Mouse (Mus musculus): ENCODE results near the gene Ush1g.

The Ush1g gene

GRCm38 (mm10) chr11:115321906-115322693, at the start of gene Ush1g:
Gene Ush1g (minus strand): TSS chr11:115322041.
- no peak for DNase-seq (ENCODE audit: low spot score)

DNA sequence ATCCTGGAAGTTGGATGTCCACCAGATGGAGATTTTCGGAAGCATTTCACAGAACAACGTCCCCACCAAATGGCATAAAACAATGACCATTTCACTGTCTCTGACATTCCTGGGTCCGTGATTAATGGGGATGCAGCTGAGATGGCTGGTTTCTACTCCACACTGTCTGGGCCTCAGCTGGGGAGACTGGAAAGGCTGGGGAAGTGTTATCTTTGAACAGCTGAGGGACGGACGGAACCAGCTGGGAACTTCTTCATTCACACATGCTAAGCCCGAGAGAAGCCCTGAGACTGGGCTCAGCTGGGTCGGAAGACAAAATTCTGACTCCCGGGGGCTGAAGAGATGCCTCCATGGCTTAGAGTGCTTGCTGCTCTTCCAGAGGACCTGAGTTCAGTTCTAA, 49.5 kb upstream of the Ush1g start:
- DNase-seq (ENCODE audit: low spot score): no peak

DNA sequence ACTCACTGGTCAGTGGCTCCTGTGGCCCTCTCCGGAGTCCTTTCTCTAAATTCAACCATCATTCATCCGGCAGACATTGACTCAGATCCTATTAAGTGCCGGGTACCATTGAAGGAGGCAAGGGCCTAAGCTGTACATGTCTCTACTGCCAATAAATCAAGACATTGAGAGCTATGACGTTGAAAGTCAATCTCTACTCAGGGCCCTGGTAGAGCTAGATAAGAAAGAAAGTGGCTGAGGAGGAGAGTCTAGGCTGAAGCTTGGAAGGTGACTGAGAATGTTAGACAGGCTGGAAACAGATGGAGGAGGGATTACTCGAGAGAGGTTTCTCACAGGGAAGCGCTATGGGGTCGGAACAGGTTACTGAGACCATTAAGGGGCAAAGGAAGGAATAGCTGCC, 48.5 kb upstream of the Ush1g start:
- no peak for DNase-seq (ENCODE audit: low spot score)

GRCm38 (mm10) chr11:115367395-115367944, 45.6 kb upstream of the Ush1g start, which contains the start of gene Hid1:
Gene Hid1 (minus strand): TSS chr11:115367756.
- DNase-seq (ENCODE audit: low spot score): no peak

GRCm38 (mm10) chr11:115366706-115367394, 45.0 kb upstream of the Ush1g start:
- DNase-seq (ENCODE audit: low spot score): no peak

- DNase-seq (ENCODE audit: low spot score): no peak
These were observed 44.3 kb upstream of the Ush1g start for GRCm38 (mm10) chr11:115366039-115366705.

GRCm38 (mm10) chr11:115364136-115364535, 42.3 kb upstream of the Ush1g start:
- DNase-seq (ENCODE audit: low spot score): no peak

- DNase-seq (ENCODE audit: low spot score): no peak
These were observed 37.9 kb upstream of the Ush1g start for GRCm38 (mm10) chr11:115359726-115360125.

DNA sequence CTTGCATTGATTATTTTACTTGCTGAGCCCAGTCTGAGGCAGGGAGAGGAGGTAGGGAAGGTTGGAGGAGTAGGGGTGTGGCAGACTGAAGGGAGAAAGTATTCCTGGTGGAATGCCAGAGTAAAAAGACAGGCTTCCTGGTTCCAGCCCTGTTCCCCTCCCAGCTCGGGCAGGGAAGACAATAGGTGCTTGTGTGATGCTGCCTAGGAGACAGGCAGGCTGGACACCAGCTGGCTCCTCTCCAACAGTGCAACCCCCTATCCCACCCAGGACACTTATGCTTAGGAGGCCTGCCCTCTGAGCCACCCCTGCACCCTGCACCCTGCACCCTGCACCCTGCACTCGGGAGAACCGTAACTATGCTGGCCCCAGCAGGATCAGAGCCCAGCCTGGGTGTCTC, 37.5 kb upstream of the Ush1g start:
- no peak for DNase-seq (ENCODE audit: low spot score)

GRCm38 (mm10) chr11:115358468-115358867, 36.6 kb upstream of the Ush1g start:
- DNase-seq (ENCODE audit: low spot score): no peak

- DNase-seq (ENCODE audit: low spot score): no peak
These were observed 32.3 kb upstream of the Ush1g start for GRCm38 (mm10) chr11:115354183-115354582.

- no peak for DNase-seq (ENCODE audit: low spot score)
These were observed 31.5 kb upstream of the Ush1g start for GRCm38 (mm10) chr11:115353375-115353774.

DNA sequence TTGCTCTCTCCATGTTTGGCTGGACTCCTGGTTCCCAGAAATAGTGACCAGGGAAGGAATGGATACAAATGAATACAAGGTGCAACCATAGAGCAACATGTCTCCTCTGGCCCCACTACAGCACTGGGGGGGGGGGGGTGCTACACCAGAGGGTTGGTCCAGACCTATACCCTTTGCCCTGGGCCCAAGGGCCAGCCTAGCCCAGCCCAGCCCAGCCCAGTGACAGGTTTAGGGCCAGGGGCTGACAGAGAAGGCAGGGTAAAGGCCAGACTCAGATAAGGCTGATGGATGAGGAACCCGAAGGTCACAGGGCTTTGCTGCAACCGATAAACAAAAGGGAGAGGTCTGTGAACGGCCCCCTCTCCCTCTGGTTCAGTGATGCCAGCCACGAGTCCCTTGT, 28.1 kb upstream of the Ush1g start:
- DNase-seq (ENCODE audit: low spot score): no peak

DNA sequence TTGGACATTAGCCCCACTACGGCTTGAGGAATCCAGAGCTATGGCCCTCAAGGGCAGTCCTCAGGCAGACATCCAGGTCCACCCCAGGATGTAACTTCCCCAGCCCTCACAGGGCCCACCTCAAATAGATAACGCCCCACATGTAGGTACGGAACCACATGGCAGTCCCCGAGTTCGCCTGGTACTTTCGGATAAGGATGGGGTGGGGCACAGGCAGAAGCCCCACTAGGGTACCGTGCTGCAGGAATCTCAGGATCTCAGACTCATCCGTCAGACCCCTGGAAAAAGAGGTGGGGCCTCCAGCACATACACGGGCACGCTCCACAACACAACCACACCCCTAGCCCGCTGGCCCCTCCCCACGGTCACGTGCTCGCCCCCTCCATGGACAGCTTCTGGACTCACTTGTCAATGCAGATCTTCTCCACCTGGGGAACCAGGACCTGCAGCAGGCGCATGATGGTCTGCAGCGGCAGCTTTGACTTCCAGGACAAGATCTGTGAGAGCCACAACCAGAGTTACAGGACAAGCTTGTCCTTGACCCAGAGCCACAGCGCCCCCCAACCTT, 26.9 kb upstream of the Ush1g start:
- no peak for DNase-seq (ENCODE audit: low spot score)

GRCm38 (mm10) chr11:115345515-115345914, 23.7 kb upstream of the Ush1g start:
- DNase-seq (ENCODE audit: low spot score): no peak

DNA sequence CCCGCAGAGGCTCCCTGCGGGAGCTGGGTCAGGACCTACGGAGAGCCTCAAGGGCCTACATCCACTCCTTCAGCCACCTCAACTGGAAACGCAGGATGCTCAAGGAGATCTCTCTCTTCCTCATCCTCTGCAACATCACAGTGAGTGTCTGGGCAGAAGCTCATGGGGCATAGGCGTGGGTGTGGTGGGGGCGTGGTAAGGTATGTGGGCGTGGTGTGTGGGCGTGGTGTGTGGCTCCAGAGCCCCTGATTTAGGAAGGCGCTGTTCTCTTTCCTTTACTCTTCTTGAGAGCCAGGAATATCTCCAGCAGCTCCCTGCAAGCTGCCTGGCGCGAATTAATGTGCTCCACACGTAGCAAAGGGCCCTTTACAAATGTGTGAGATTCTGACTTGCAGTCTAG, 23.1 kb upstream of the Ush1g start:
- DNase-seq (ENCODE audit: low spot score): no peak

DNA sequence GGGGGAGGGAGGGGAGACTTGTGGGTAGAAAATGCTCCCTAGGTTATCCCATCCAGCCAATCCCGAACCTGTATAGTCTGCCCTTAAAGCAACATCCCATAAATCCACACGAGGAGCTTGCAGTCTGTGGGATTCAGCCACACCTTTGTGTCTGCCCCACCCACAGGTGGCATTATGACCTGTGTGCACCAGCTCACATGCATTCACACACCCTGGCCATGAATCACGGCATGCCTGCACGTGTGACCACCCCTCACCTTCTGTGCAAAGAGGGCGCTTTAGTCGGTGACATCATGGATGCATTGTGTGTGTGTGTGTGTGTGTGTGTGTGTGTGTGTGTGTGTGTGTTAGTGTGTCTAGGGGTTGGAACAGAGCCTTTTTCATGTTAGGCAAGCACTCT, 20.0 kb upstream of the Ush1g start:
- no peak for DNase-seq (ENCODE audit: low spot score)

GRCm38 (mm10) chr11:115341246-115341645, 19.4 kb upstream of the Ush1g start:
- no peak for DNase-seq (ENCODE audit: low spot score)

DNA sequence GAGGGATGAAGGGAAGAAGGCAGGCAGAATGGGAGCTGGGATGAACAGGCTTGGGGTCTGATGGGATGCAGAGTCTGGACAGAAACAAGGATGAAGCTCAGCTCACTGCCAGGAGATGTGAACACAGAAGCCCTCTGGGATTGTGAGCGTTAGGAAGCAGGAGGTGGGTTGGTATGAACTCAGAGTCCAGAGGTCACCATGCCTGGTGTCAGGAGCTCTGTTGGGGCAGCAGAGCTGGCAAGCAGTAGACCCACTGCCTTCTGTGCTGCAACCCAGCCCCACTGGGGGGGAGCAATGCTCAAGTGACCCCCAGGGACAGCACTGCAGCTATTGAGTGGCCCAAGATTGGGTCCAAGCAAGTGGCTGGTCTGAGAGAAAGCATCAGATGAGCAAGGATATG, 16.0 kb upstream of the Ush1g start:
- no peak for DNase-seq (ENCODE audit: low spot score)

GRCm38 (mm10) chr11:115337350-115337749, 15.5 kb upstream of the Ush1g start:
- DNase-seq (ENCODE audit: low spot score): no peak

DNA sequence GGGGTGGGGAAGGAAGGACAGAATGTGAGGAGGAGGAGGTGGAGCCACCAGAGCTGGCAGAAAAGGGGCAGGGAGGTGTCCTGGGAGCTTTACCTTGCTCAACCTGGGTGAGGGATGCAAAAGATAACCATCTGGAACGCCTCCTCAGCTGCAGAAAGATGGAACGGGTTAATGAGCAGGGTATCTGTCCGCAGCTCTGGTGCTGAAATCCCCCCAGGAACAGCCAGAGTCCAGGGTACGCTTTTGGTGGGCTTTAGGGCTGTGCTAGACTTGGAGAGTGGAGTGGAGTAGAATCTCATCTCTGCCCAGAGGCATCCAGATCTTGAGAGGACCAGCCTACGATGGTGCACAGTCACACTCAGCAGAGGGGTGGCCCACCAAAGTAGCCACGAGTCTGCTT, 14.3 kb upstream of the Ush1g start:
- no peak for DNase-seq (ENCODE audit: low spot score)

GRCm38 (mm10) chr11:115335223-115335622, 13.4 kb upstream of the Ush1g start:
- DNase-seq (ENCODE audit: low spot score): no peak
